ENCODE assay signal across 1 mouse cellular context in genomic region chr9:66583244-66583643, GRCm38 (mm10).
TF ChIP-seq lines count a peak whose summit lies in the region.

No protein-coding gene starts in this region.

TF ChIP-seq in MEL, 35 proteins besides CTCF, POLR2A, EP300 and RAD21 (continued from another document):
- no peak for TF ChIP-seq TCF12 (IDR thresholded peaks at IDR 0.05; ENCODE audit: low read depth, low read length)
- no peak for TF ChIP-seq KAT2A (conservative IDR thresholded peaks at IDR 0.05; ENCODE audit: low read depth, low read length)
- no peak for TF ChIP-seq USF2 (IDR thresholded peaks at IDR 0.05; ENCODE audit: borderline replicate concordance in 1 of 2, insufficient read depth in 1 of 2, low read depth in 1 of 2, low read length in 2 of 2)
- no peak for TF ChIP-seq TBP (IDR thresholded peaks at IDR 0.05; ENCODE audit: low read depth, low read length)
